13 mouse cellular contexts compared by ENCODE assay signal in the genomic region with DNA sequence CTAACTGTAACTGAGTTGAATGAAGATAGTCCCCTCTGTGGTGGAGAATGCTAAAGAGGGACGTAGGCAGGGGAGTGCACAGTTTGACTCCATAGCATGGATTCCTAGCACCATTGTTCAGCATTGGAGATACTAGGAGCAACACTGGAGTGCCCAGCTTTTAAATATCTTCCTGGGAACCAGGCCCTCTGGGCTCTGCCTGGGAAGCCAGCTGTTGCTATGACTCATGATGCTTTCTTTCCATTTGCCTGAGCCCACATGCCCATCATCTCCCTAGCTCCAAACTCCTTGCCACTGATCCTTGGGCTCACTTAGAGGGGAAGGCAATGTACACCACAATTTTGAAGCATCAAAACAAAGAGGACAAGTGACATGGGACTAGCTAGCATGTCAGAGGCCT. TPM values are rescaled to one million over a fixed set of nuclear protein-coding genes. Genes with fewer than 3 reads are reported as not detected.
DNase-seq lines count a peak whose midpoint lies in the region; ATAC-seq and TF ChIP-seq lines count a peak whose summit lies in the region.
"Had no signal": no experiment of that assay in that cellular context is flagged by ENCODE, and none has a peak within 500 bp of the region (broad histone marks: within the 10 kb centered on the region; RNA-seq: fewer than 3 reads in every experiment).

No protein-coding gene starts in this region.

- intact Hi-C loops in heart, postnatal 14 days (cut with DNase I), result no loop called here

- TF ChIP-seq POLR2A in olfactory bulb, adult 2 months (IDR thresholded peaks at IDR 0.05; ENCODE audit: insufficient read depth, low read depth, low read length), result no peak

- H3K9ac ChIP-seq in forebrain, postnatal 0 days, result no peak overlapping the region
- H3K9ac ChIP-seq in forebrain, embryonic 16.5 days (replicated peaks; ENCODE audit: low read depth, low read length), result no peak overlapping the region
- H3K9ac ChIP-seq in heart, embryonic 14.5 days (ENCODE audit: low read length), result no peak overlapping the region
- H3K9ac ChIP-seq in limb, embryonic 15.5 days, result no peak overlapping the region
- H3K9ac ChIP-seq in stomach, postnatal 0 days (ENCODE audit: low read length), result no peak overlapping the region
- H3K9ac ChIP-seq: embryonic facial prominence, embryonic 15.5 days; limb, embryonic 13.5 days; liver, embryonic 15.5 days had no signal

- H3K4me3 ChIP-seq in forebrain, postnatal 0 days (ENCODE audit: low read depth, low read length), result no peak overlapping the region
- no peak overlapping the region for H3K4me3 ChIP-seq in forebrain, embryonic 16.5 days (replicated peaks; ENCODE audit: low read length)
- no peak overlapping the region for H3K4me3 ChIP-seq in heart, embryonic 14.5 days (ENCODE audit: control insufficient read depth in 1 of 2, insufficient read depth in 1 of 2, low read depth in 1 of 2, low read length in 2 of 2)
- no peak overlapping the region for H3K4me3 ChIP-seq in limb, embryonic 15.5 days
- no peak overlapping the region for H3K4me3 ChIP-seq in limb, embryonic 10.5 days
- H3K4me3 ChIP-seq in olfactory bulb, adult 2 months (ENCODE audit: insufficient read depth, low read depth, low read length), result no peak overlapping the region
- H3K4me3 ChIP-seq in stomach, postnatal 0 days (ENCODE audit: low read depth, low read length), result no peak overlapping the region
- H3K4me3 ChIP-seq: embryonic facial prominence, embryonic 15.5 days; forebrain, embryonic 10.5 days; limb, embryonic 13.5 days; liver, embryonic 15.5 days had no signal

- H3K27ac ChIP-seq in forebrain, postnatal 0 days (ENCODE audit: low read depth, low read length), result 0 out of 2 replicates have a peak overlapping the region, but pooled peaks have one; percentile 16
- H3K27ac ChIP-seq in forebrain, embryonic 16.5 days (ENCODE audit: low read length), result no peak overlapping the region
- H3K27ac ChIP-seq in heart, embryonic 14.5 days (replicated peaks in 1 of 2; ENCODE audit: control insufficient read depth in 1 of 2, insufficient read depth in 1 of 2, low read depth in 2 of 2, low read length in 2 of 2), result peak overlapping the region; percentile 76 to 92
- H3K27ac ChIP-seq in limb, embryonic 15.5 days, result peak overlapping the region; percentile 29; the same call in 1 of the 2 replicates
- H3K27ac ChIP-seq in limb, embryonic 10.5 days, result no peak overlapping the region
- peak overlapping the region; percentile 55 for H3K27ac ChIP-seq in olfactory bulb, adult 2 months (ENCODE audit: insufficient read depth, low read depth, low read length)
- H3K27ac ChIP-seq in stomach, postnatal 0 days (replicated peaks), result no peak overlapping the region
- H3K27ac ChIP-seq: forebrain, embryonic 10.5 days; liver, embryonic 15.5 days had no signal

- ATAC-seq in forebrain, postnatal 0 days, result no peak
- no peak for ATAC-seq in forebrain, embryonic 16.5 days
- ATAC-seq in heart, embryonic 14.5 days (ENCODE audit: insufficient number of reproducible peaks, insufficient read depth, low FRiP score, low read depth), result no peak
- ATAC-seq in limb, embryonic 15.5 days (ENCODE audit: insufficient number of reproducible peaks, low FRiP score, low TSS enrichment, low read depth), result no peak
- ATAC-seq in stomach, postnatal 0 days (ENCODE audit: low FRiP score, low TSS enrichment), result no peak

- peaks cover 25% of the 10 kb centered on the region for H3K36me3 ChIP-seq in forebrain, postnatal 0 days (ENCODE audit: insufficient read depth)
- H3K36me3 ChIP-seq in forebrain, embryonic 16.5 days (ENCODE audit: control insufficient read depth, insufficient read depth), result no peaks in the 10 kb centered on the region
- peaks cover 86% of the 10 kb centered on the region for H3K36me3 ChIP-seq in heart, embryonic 14.5 days (ENCODE audit: control insufficient read depth, insufficient read depth, low read length)
- peaks cover 88% of the 10 kb centered on the region for H3K36me3 ChIP-seq in limb, embryonic 15.5 days
- H3K36me3 ChIP-seq in limb, embryonic 10.5 days, result peaks cover 50% of the 10 kb centered on the region
- H3K36me3 ChIP-seq in stomach, postnatal 0 days (ENCODE audit: control insufficient read depth, insufficient read depth, low read length), result peaks cover 12% of the 10 kb centered on the region

- no peak overlapping the region for H3K4me2 ChIP-seq in forebrain, postnatal 0 days (ENCODE audit: low read depth)
- H3K4me2 ChIP-seq in forebrain, embryonic 16.5 days (ENCODE audit: low read length), result no peak overlapping the region
- no peak overlapping the region for H3K4me2 ChIP-seq in heart, embryonic 14.5 days (ENCODE audit: low read length)
- H3K4me2 ChIP-seq in limb, embryonic 15.5 days, result no peak overlapping the region
- H3K4me2 ChIP-seq in stomach, postnatal 0 days (replicated peaks; ENCODE audit: low read depth), result no peak overlapping the region
- H3K4me2 ChIP-seq: embryonic facial prominence, embryonic 15.5 days; limb, embryonic 13.5 days; liver, embryonic 15.5 days had no signal

- no peak for TF ChIP-seq CTCF in forebrain, postnatal 0 days (IDR thresholded peaks at IDR 0.05; ENCODE audit: low read depth)
- TF ChIP-seq CTCF in olfactory bulb, adult 2 months (IDR thresholded peaks at IDR 0.05; ENCODE audit: insufficient read depth, low read depth, low read length), result no peak
- TF ChIP-seq CTCF in stomach, postnatal 0 days (IDR thresholded peaks at IDR 0.05; ENCODE audit: low read depth), result no peak

- 0 out of 2 replicates have a peak, but pooled peaks cover 6% of the 10 kb centered on the region for H3K4me1 ChIP-seq in forebrain, postnatal 0 days (ENCODE audit: insufficient read depth)
- peaks cover 13% of the 10 kb centered on the region for H3K4me1 ChIP-seq in forebrain, embryonic 16.5 days (replicated peaks; ENCODE audit: control insufficient read depth, insufficient read depth, low read length)
- H3K4me1 ChIP-seq in heart, embryonic 14.5 days (ENCODE audit: control insufficient read depth in 2 of 2, insufficient read depth in 2 of 2, low read length in 2 of 2), result peaks cover 52 to 74% of the 10 kb centered on the region in 2 experiments
- peaks cover 57% of the 10 kb centered on the region for H3K4me1 ChIP-seq in limb, embryonic 15.5 days
- H3K4me1 ChIP-seq in limb, embryonic 10.5 days, result peaks cover 17% of the 10 kb centered on the region
- peaks cover 35% of the 10 kb centered on the region for H3K4me1 ChIP-seq in olfactory bulb, adult 2 months (ENCODE audit: control insufficient read depth, insufficient read depth, low read length)
- peaks cover 7% of the 10 kb centered on the region for H3K4me1 ChIP-seq in stomach, postnatal 0 days (replicated peaks; ENCODE audit: control insufficient read depth, insufficient read depth)

- no peak for DNase-seq in forebrain, postnatal 0 days
- no peak for DNase-seq in heart, postnatal 14 days
- DNase-seq in limb, embryonic 10.5 days (ENCODE audit: low spot score), result no peak
- DNase-seq in stomach, postnatal 0 days (ENCODE audit: low spot score), result no peak
- DNase-seq: spleen, adult 18-20 months had no signal

- H3K9me3 ChIP-seq in forebrain, postnatal 0 days (ENCODE audit: low read length), result no peaks in the 10 kb centered on the region
- H3K9me3 ChIP-seq in forebrain, embryonic 16.5 days (ENCODE audit: control insufficient read depth, low read length), result no peaks in the 10 kb centered on the region
- no peaks in the 10 kb centered on the region for H3K9me3 ChIP-seq in heart, embryonic 14.5 days (ENCODE audit: control insufficient read depth, low read length)
- H3K9me3 ChIP-seq in limb, embryonic 15.5 days, result no peaks in the 10 kb centered on the region
- H3K9me3 ChIP-seq in limb, embryonic 10.5 days (replicated peaks), result no peaks in the 10 kb centered on the region
- no peaks in the 10 kb centered on the region for H3K9me3 ChIP-seq in stomach, postnatal 0 days (ENCODE audit: control insufficient read depth, low read length)
- H3K9me3 ChIP-seq: embryonic facial prominence, embryonic 15.5 days; forebrain, embryonic 10.5 days; limb, embryonic 13.5 days; liver, embryonic 15.5 days had no signal

- no peak for TF ChIP-seq EP300 in stomach, postnatal 0 days (optimal IDR thresholded peaks at IDR 0.05)

- WGBS in forebrain, postnatal 0 days, result 41% methylated on average over 1 of the region's 1 CpGs
- 59% methylated on average over 1 of the region's 1 CpGs for WGBS in forebrain, embryonic 16.5 days
- WGBS in heart, embryonic 14.5 days, result 46% methylated on average over 1 of the region's 1 CpGs
- WGBS in limb, embryonic 15.5 days, result 86% methylated on average over 1 of the region's 1 CpGs
- 95% methylated on average over 1 of the region's 1 CpGs for WGBS in limb, embryonic 10.5 days
- WGBS in olfactory bulb, adult 2 months, result 18% methylated on average over 1 of the region's 1 CpGs
- WGBS in stomach, postnatal 0 days, result 80% methylated on average over 1 of the region's 1 CpGs

- H3K27me3 ChIP-seq in forebrain, postnatal 0 days (ENCODE audit: insufficient read depth, low read length), result no peaks in the 10 kb centered on the region
- no peaks in the 10 kb centered on the region for H3K27me3 ChIP-seq in forebrain, embryonic 16.5 days (replicated peaks; ENCODE audit: control insufficient read depth, insufficient read depth, low read length)
- H3K27me3 ChIP-seq in heart, embryonic 14.5 days (ENCODE audit: control insufficient read depth, insufficient read depth, low read length), result no peaks in the 10 kb centered on the region
- H3K27me3 ChIP-seq in limb, embryonic 15.5 days, result no peaks in the 10 kb centered on the region
- H3K27me3 ChIP-seq in limb, embryonic 10.5 days (ENCODE audit: low read depth, poor library complexity, severe bottlenecking), result no peaks in the 10 kb centered on the region
- no peaks in the 10 kb centered on the region for H3K27me3 ChIP-seq in stomach, postnatal 0 days (ENCODE audit: control insufficient read depth, insufficient read depth, low read length)
- H3K27me3 ChIP-seq: embryonic facial prominence, embryonic 15.5 days; limb, embryonic 13.5 days; liver, embryonic 15.5 days had no signal

RNA-seq across cellular contexts. Expression of a gene that starts 16.5 kb away (rescaled TPM):
- 52.3 and 57.2 TPM in 2 replicates for total RNA-seq in forebrain, postnatal 0 days (2014; rRNA removed)
- polyA plus RNA-seq in forebrain, postnatal 0 days (2015; fragmentation: Nextera tagmentation; extraction: Ambion mirVana), result 40.5 and 50.2 TPM in 2 replicates
- 40.9 and 53.0 TPM in 2 replicates for polyA plus RNA-seq in forebrain, embryonic 16.5 days (2015; fragmentation: Nextera tagmentation; extraction: Ambion mirVana)
- polyA plus RNA-seq in heart, embryonic 14.5 days (2014; fragmentation: Nextera tagmentation; extraction: Ambion mirVana), result 369 and 384 TPM in 2 replicates
- 100 to 1,000 TPM; 252 to 259 TPM for total RNA-seq in heart, postnatal 14 days (2021)
- 380 and 403 TPM in 2 replicates for polyA plus RNA-seq in limb, embryonic 15.5 days (2015; fragmentation: Nextera tagmentation; extraction: Ambion mirVana)
- polyA plus RNA-seq in limb, embryonic 10.5 days (2016; fragmentation: Nextera tagmentation; extraction: Ambion mirVana), result 53.5 and 69.1 TPM in 2 replicates
- polyA plus RNA-seq in olfactory bulb, adult 2 months (2012; ENCODE audit: insufficient read depth, insufficient read length, low replicate concordance, missing spikeins), result not detected in 2 replicates
- 140 and 141 TPM in 2 replicates for polyA plus RNA-seq in stomach, postnatal 0 days (2015; fragmentation: Nextera tagmentation; extraction: Ambion mirVana)

RNA-seq across cellular contexts. Expression of a gene that starts 54.0 kb away (rescaled TPM):
- total RNA-seq in forebrain, postnatal 0 days (2014; rRNA removed), result 9.8 and 14.9 TPM in 2 replicates
- polyA plus RNA-seq in forebrain, postnatal 0 days (2015; fragmentation: Nextera tagmentation; extraction: Ambion mirVana), result 13.0 and 16.6 TPM in 2 replicates
- 12.7 and 13.2 TPM in 2 replicates for polyA plus RNA-seq in forebrain, embryonic 16.5 days (2015; fragmentation: Nextera tagmentation; extraction: Ambion mirVana)
- 19.3 and 20.5 TPM in 2 replicates for polyA plus RNA-seq in heart, embryonic 14.5 days (2014; fragmentation: Nextera tagmentation; extraction: Ambion mirVana)
- total RNA-seq in heart, postnatal 14 days (2021), result 10 to 100 TPM; 27.7 to 30.4 TPM
- polyA plus RNA-seq in limb, embryonic 15.5 days (2015; fragmentation: Nextera tagmentation; extraction: Ambion mirVana), result 24.2 and 25.0 TPM in 2 replicates
- 10.0 and 14.0 TPM in 2 replicates for polyA plus RNA-seq in limb, embryonic 10.5 days (2016; fragmentation: Nextera tagmentation; extraction: Ambion mirVana)
- polyA plus RNA-seq in olfactory bulb, adult 2 months (2012; ENCODE audit: insufficient read depth, insufficient read length, low replicate concordance, missing spikeins), result 110 TPM in 1 of 2 replicates, not detected in the other
- polyA plus RNA-seq in stomach, postnatal 0 days (2015; fragmentation: Nextera tagmentation; extraction: Ambion mirVana), result 14.7 and 15.5 TPM in 2 replicates

Comparison
In these comparisons a context has a peak if more than half of its experiments do, and no peak if none do; other contexts are left out.
1. H3K27ac ChIP-seq: peak in forebrain, postnatal 0 days (single experiment), heart, embryonic 14.5 days (2 of 2), limb, embryonic 15.5 days (single experiment) and olfactory bulb, adult 2 months (single experiment); none in forebrain, embryonic 16.5 days (single experiment), limb, embryonic 10.5 days (single experiment) and stomach, postnatal 0 days (single experiment).